Mouse (Mus musculus) stomach, embryonic 15.5 days (tissue): ENCODE measurements around the gene Mtm1. TPM values are rescaled to one million over a fixed set of nuclear protein-coding genes. Genes with fewer than 3 reads are reported as not detected.

Source experiments
- ATAC-seq: fragments of 200-750 bp; cut with Nextera tagmentation; 2 replicates; pipeline ENCODE4 v1.8.0; 2017; ENCODE audit warnings: low read depth, moderate number of reproducible peaks, moderate TSS enrichment; ENCODE audit not compliant: insufficient read depth, low FRiP score
- H3K27ac ChIP-seq: fragments of 300-500 bp; sonication (generic); 2 replicates; pipeline ENCODE4 v1.5.1; 2015; ENCODE audit warnings: mild to moderate bottlenecking, inconsistent platforms
- H3K27me3 ChIP-seq: fragments of 300-500 bp; sonication (generic); replicated peaks from 2 replicates; pipeline ENCODE4 v1.6.1; 2015; ENCODE audit warnings: inconsistent platforms
- H3K36me3 ChIP-seq: fragments of 300-500 bp; sonication (generic); 2 replicates; pipeline ENCODE4 v1.6.1; 2015; ENCODE audit warnings: inconsistent platforms
- H3K4me1 ChIP-seq: fragments of 300-500 bp; sonication (generic); 2 replicates; pipeline ENCODE4 v1.6.1; 2015; ENCODE audit warnings: inconsistent platforms
- H3K4me2 ChIP-seq: fragments of 300-500 bp; sonication (generic); 2 replicates; pipeline ENCODE4 v1.6.1; 2015; ENCODE audit warnings: mild to moderate bottlenecking, inconsistent platforms
- H3K4me3 ChIP-seq: fragments of 300-500 bp; sonication (generic); replicated peaks from 2 replicates; pipeline ENCODE4 v1.5.1; 2015; ENCODE audit warnings: inconsistent platforms
- H3K9ac ChIP-seq: fragments of 300-500 bp; sonication (generic); 2 replicates; pipeline ENCODE4 v1.6.1; 2015; ENCODE audit warnings: inconsistent platforms
- H3K9me3 ChIP-seq: fragments of 300-500 bp; sonication (generic); 2 replicates; pipeline ENCODE4 v1.6.1; 2016; ENCODE audit warnings: inconsistent platforms
- WGBS: fragments of 180-500 bp; shearing (Covaris S2); methylation state at CpG from one replicate; pipeline ENCODE4 v1.1.7; 2015; 5-methylcytosine and 5-hydroxymethylcytosine counted together
- polyA plus RNA-seq: library from polyadenylated mRNA; unstranded; fragments of >200 nt; fragmentation: Nextera tagmentation; extraction: Ambion mirVana; gene quantifications from 2 replicates; pipeline ENCODE4 v1.2.1, GENCODE M21; 2015

Gene Mtm1
- polyA plus RNA-seq, 1 experiment from 2014 or later: 5.4 TPM

GRCm38 (mm10) chrX:71220896-71221295 lies 10.3 kb downstream of the Mtm1 start:
- no peaks in the 10 kb centered on the region for H3K4me1 ChIP-seq
- H3K27me3 ChIP-seq: no peaks in the 10 kb centered on the region
- H3K4me3 ChIP-seq: no peak overlapping the region
- ATAC-seq: no peak
- no peak overlapping the region for H3K9ac ChIP-seq
- no peaks in the 10 kb centered on the region for H3K36me3 ChIP-seq
- no peak overlapping the region for H3K27ac ChIP-seq
- no peaks in the 10 kb centered on the region for H3K9me3 ChIP-seq
- WGBS: 65% methylated on average over 3 of the region's 3 CpGs
- H3K4me2 ChIP-seq: no peak overlapping the region

GRCm38 (mm10) chrX:71222648-71223408 lies 12.3 kb downstream of the Mtm1 start:
- Histone ChIP-seq H3K27me3 (no peaks in the 10 kb centered on the region), H3K4me2 (no peak overlapping the region), H3K4me1 (no peaks in the 10 kb centered on the region), H3K4me3 (no peak overlapping the region), H3K36me3 (no peaks in the 10 kb centered on the region), H3K27ac (no peak overlapping the region), H3K9ac (no peak overlapping the region), H3K9me3 (no peaks in the 10 kb centered on the region)
- no peak for ATAC-seq
- WGBS: 85% methylated on average over 4 of the region's 4 CpGs

GRCm38 (mm10) chrX:71226881-71227280 lies 16.3 kb downstream of the Mtm1 start:
- Histone ChIP-seq H3K4me1 (no peaks in the 10 kb centered on the region), H3K4me2 (no peak overlapping the region), H3K4me3 (no peak overlapping the region), H3K9me3 (no peaks in the 10 kb centered on the region), H3K27me3 (no peaks in the 10 kb centered on the region), H3K27ac (no peak overlapping the region), H3K36me3 (no peaks in the 10 kb centered on the region), H3K9ac (no peak overlapping the region)
- ATAC-seq: no peak
- 69% methylated on average over 5 of the region's 5 CpGs for WGBS

- Histone ChIP-seq H3K27ac (no peak overlapping the region), H3K9me3 (no peaks in the 10 kb centered on the region), H3K36me3 (no peaks in the 10 kb centered on the region), H3K27me3 (no peaks in the 10 kb centered on the region), H3K9ac (no peak overlapping the region), H3K4me3 (no peak overlapping the region), H3K4me1 (no peaks in the 10 kb centered on the region), H3K4me2 (no peak overlapping the region)
- 68% methylated on average over 3 of the region's 3 CpGs for WGBS
- no peak for ATAC-seq
These were observed 17.6 kb downstream of the Mtm1 start for GRCm38 (mm10) chrX:71228200-71228599.

GRCm38 (mm10) chrX:71230847-71231246 lies 20.3 kb downstream of the Mtm1 start:
- Histone ChIP-seq H3K27me3 (no peaks in the 10 kb centered on the region), H3K9me3 (no peaks in the 10 kb centered on the region), H3K4me2 (no peak overlapping the region), H3K27ac (no peak overlapping the region), H3K9ac (no peak overlapping the region), H3K4me1 (no peaks in the 10 kb centered on the region), H3K36me3 (no peaks in the 10 kb centered on the region), H3K4me3 (no peak overlapping the region)
- no peak for ATAC-seq
- 62% methylated on average over 2 of the region's 2 CpGs for WGBS

GRCm38 (mm10) chrX:71256422-71256821 lies 45.9 kb downstream of the Mtm1 start:
- ATAC-seq: no peak
- H3K36me3 ChIP-seq: no peaks in the 10 kb centered on the region
- H3K4me2 ChIP-seq: no peak overlapping the region
- 79% methylated on average over 1 of the region's 1 CpGs for WGBS
- H3K27ac ChIP-seq: no peak overlapping the region
- no peak overlapping the region for H3K4me3 ChIP-seq
- no peaks in the 10 kb centered on the region for H3K9me3 ChIP-seq
- H3K27me3 ChIP-seq: no peaks in the 10 kb centered on the region
- H3K4me1 ChIP-seq: no peaks in the 10 kb centered on the region
- no peak overlapping the region for H3K9ac ChIP-seq

- Histone ChIP-seq H3K36me3 (no peaks in the 10 kb centered on the region), H3K27ac (no peak overlapping the region), H3K27me3 (no peaks in the 10 kb centered on the region), H3K4me2 (no peak overlapping the region), H3K4me1 (no peaks in the 10 kb centered on the region), H3K9me3 (no peaks in the 10 kb centered on the region), H3K4me3 (no peak overlapping the region), H3K9ac (no peak overlapping the region)
- 92% methylated on average over 4 of the region's 4 CpGs for WGBS
- no peak for ATAC-seq
These were observed 50.3 kb downstream of the Mtm1 start for GRCm38 (mm10) chrX:71260857-71261256.

- H3K27me3 ChIP-seq: no peaks in the 10 kb centered on the region
- H3K4me2 ChIP-seq: no peak overlapping the region
- H3K4me3 ChIP-seq: no peak overlapping the region
- H3K27ac ChIP-seq: no peak overlapping the region
- no peak overlapping the region for H3K9ac ChIP-seq
- no peaks in the 10 kb centered on the region for H3K9me3 ChIP-seq
- 60% methylated on average over 2 of the region's 2 CpGs for WGBS
- no peaks in the 10 kb centered on the region for H3K36me3 ChIP-seq
- no peak for ATAC-seq
- H3K4me1 ChIP-seq: no peaks in the 10 kb centered on the region
These were observed 53.7 kb downstream of the Mtm1 start for GRCm38 (mm10) chrX:71264316-71264715.

- Histone ChIP-seq H3K27ac (no peak overlapping the region), H3K27me3 (no peaks in the 10 kb centered on the region), H3K9me3 (no peaks in the 10 kb centered on the region), H3K4me1 (no peaks in the 10 kb centered on the region), H3K9ac (no peak overlapping the region), H3K4me3 (no peak overlapping the region), H3K36me3 (no peaks in the 10 kb centered on the region), H3K4me2 (no peak overlapping the region)
- no peak for ATAC-seq
- WGBS: 88% methylated on average over 1 of the region's 1 CpGs
These were observed 58.4 kb downstream of the Mtm1 start for GRCm38 (mm10) chrX:71268972-71269371.

- Histone ChIP-seq H3K4me3 (no peak overlapping the region), H3K4me1 (no peaks in the 10 kb centered on the region), H3K36me3 (no peaks in the 10 kb centered on the region), H3K9me3 (no peaks in the 10 kb centered on the region), H3K9ac (no peak overlapping the region), H3K4me2 (no peak overlapping the region), H3K27ac (no peak overlapping the region), H3K27me3 (no peaks in the 10 kb centered on the region)
- ATAC-seq: no peak
- 91% methylated on average over 3 of the region's 3 CpGs for WGBS
These were observed 63.6 kb downstream of the Mtm1 start for GRCm38 (mm10) chrX:71274150-71274549.

- Histone ChIP-seq H3K9me3 (no peaks in the 10 kb centered on the region), H3K4me2 (no peak overlapping the region), H3K27me3 (no peaks in the 10 kb centered on the region), H3K9ac (no peak overlapping the region), H3K4me3 (no peak overlapping the region), H3K4me1 (no peaks in the 10 kb centered on the region), H3K27ac (no peak overlapping the region), H3K36me3 (no peaks in the 10 kb centered on the region)
- ATAC-seq: no peak
- 81% methylated on average over 3 of the region's 3 CpGs for WGBS
These were observed 74.9 kb downstream of the Mtm1 start for GRCm38 (mm10) chrX:71285473-71285872.

- no peaks in the 10 kb centered on the region for H3K4me1 ChIP-seq
- no peak for ATAC-seq
- H3K4me2 ChIP-seq: no peak overlapping the region
- no peaks in the 10 kb centered on the region for H3K27me3 ChIP-seq
- no peak overlapping the region for H3K9ac ChIP-seq
- H3K9me3 ChIP-seq: no peaks in the 10 kb centered on the region
- WGBS: 92% methylated on average over 7 of the region's 7 CpGs
- no peak overlapping the region for H3K27ac ChIP-seq
- no peak overlapping the region for H3K4me3 ChIP-seq
- H3K36me3 ChIP-seq: no peaks in the 10 kb centered on the region
These were observed 76.5 kb downstream of the Mtm1 start for GRCm38 (mm10) chrX:71287088-71287487.

GRCm38 (mm10) chrX:71294191-71294590 lies 83.6 kb downstream of the Mtm1 start:
- WGBS: 82% methylated on average over 2 of the region's 2 CpGs
- Histone ChIP-seq H3K4me1 (no peaks in the 10 kb centered on the region), H3K9me3 (no peaks in the 10 kb centered on the region), H3K27me3 (no peaks in the 10 kb centered on the region), H3K9ac (no peak overlapping the region), H3K4me2 (no peak overlapping the region), H3K4me3 (no peak overlapping the region), H3K27ac (no peak overlapping the region), H3K36me3 (no peaks in the 10 kb centered on the region)
- no peak for ATAC-seq
